Mouse (Mus musculus) heart, embryonic 12.5 days (tissue): ENCODE data around the gene Gm49342. TPM values are rescaled to one million over a fixed set of nuclear protein-coding genes. Genes with fewer than 3 reads are reported as not detected.
"Not testable (repeated sequence)": the region's sequence is repeated elsewhere in the genome, so short reads cannot be mapped to it uniquely, and the experiment has no call there.

ENCODE experiments used
- ATAC-seq: fragments of 200-750 bp; cut with Nextera tagmentation; 2 replicates; pipeline ENCODE4 v1.8.0; 2017; ENCODE audit warnings: moderate TSS enrichment, moderate library complexity; ENCODE audit not compliant: insufficient number of reproducible peaks, low FRiP score
- H3K27ac ChIP-seq: fragments of 300-500 bp; sonication (generic); 2 replicates; pipeline ENCODE4 v1.5.1; 2016; ENCODE audit warnings: mild to moderate bottlenecking, moderate library complexity; ENCODE audit not compliant: poor library complexity, severe bottlenecking
- H3K27me3 ChIP-seq: fragments of 300-500 bp; sonication (generic); replicated peaks from 2 replicates; pipeline ENCODE4 v1.6.1; 2016; ENCODE audit warnings: mild to moderate bottlenecking, moderate library complexity
- H3K36me3 ChIP-seq: fragments of 300-500 bp; sonication (generic); 2 replicates; pipeline ENCODE4 v1.6.1; 2016; ENCODE audit warnings: mild to moderate bottlenecking, moderate library complexity
- H3K4me1 ChIP-seq: fragments of 300-500 bp; sonication (generic); replicated peaks from 2 replicates; pipeline ENCODE4 v1.6.1; 2016; ENCODE audit warnings: mild to moderate bottlenecking
- H3K4me2 ChIP-seq: fragments of 300-500 bp; sonication (generic); 2 replicates; pipeline ENCODE4 v1.6.1; 2016; ENCODE audit warnings: mild to moderate bottlenecking, moderate library complexity
- H3K4me3 ChIP-seq: fragments of 300-500 bp; sonication (generic); 2 replicates; pipeline ENCODE4 v1.5.1; 2016; ENCODE audit warnings: mild to moderate bottlenecking
- H3K9ac ChIP-seq: fragments of 300-500 bp; sonication (generic); 2 replicates; pipeline ENCODE4 v1.6.1; 2016; ENCODE audit warnings: mild to moderate bottlenecking, moderate library complexity
- H3K9me3 ChIP-seq: fragments of 300-500 bp; sonication (generic); replicated peaks from 2 replicates; pipeline ENCODE4 v1.6.1; 2016; ENCODE audit warnings: mild to moderate bottlenecking, moderate library complexity
- WGBS: fragments of 180-500 bp; shearing (Covaris S2); methylation state at CpG from one replicate; pipeline ENCODE4 v1.1.7; 2016; 5-methylcytosine and 5-hydroxymethylcytosine counted together
- polyA plus RNA-seq: library from polyadenylated mRNA; unstranded; fragments of >200 nt; fragmentation: Nextera tagmentation; extraction: Ambion mirVana; gene quantifications from 2 replicates; pipeline ENCODE4 v1.2.1, GENCODE M21; 2016

Gm49342 gene
- polyA plus RNA-seq, 1 experiment from 2014 or later, result not detected

- Histone ChIP-seq H3K9ac (no peak overlapping the region), H3K4me3 (no peak overlapping the region), H3K9me3 (no peaks in the 10 kb centered on the region), H3K4me1 (no peaks in the 10 kb centered on the region), H3K27me3 (no peaks in the 10 kb centered on the region), H3K27ac (no peak overlapping the region), H3K36me3 (no peaks in the 10 kb centered on the region), H3K4me2 (no peak overlapping the region)
- no peak for ATAC-seq
- WGBS, result 77% methylated on average over 3 of the region's 3 CpGs
Observed at GRCm38 (mm10) chr14:50938119-50938908, 6.0 kb upstream of the Gm49342 start.

- no peak for ATAC-seq
- 0 out of 2 replicates have a peak, but pooled peaks cover 2% of the 10 kb centered on the region for H3K4me1 ChIP-seq
- WGBS, result 36% methylated on average over 2 of the region's 2 CpGs
- no peak overlapping the region for H3K4me2 ChIP-seq
- H3K27me3 ChIP-seq, result no peaks in the 10 kb centered on the region
- H3K27ac ChIP-seq, result no peak overlapping the region
- no peaks in the 10 kb centered on the region for H3K36me3 ChIP-seq
- no peak overlapping the region for H3K9ac ChIP-seq
- no peaks in the 10 kb centered on the region for H3K9me3 ChIP-seq
- H3K4me3 ChIP-seq, result no peak overlapping the region
Observed at GRCm38 (mm10) chr14:50938940-50939339, 5.4 kb upstream of the Gm49342 start.

- H3K4me1 ChIP-seq, H3K36me3 ChIP-seq, H3K9me3 ChIP-seq, H3K27me3 ChIP-seq: not testable (repeated sequence)
- peak; percentile 94 for ATAC-seq
- Histone ChIP-seq H3K9ac (peak overlapping the region; percentile 69), H3K27ac (peak overlapping the region; percentile 94), H3K4me2 (peak overlapping the region; percentile 81), H3K4me3 (peak overlapping the region; percentile 49)
- 1% methylated on average over 15 of the region's 15 CpGs for WGBS
Observed at GRCm38 (mm10) chr14:50944668-50945033, 334 bp downstream of the Gm49342 start.

- 12% methylated on average over 6 of the region's 6 CpGs for WGBS
- not testable (repeated sequence) for ATAC-seq
- peak overlapping the region; percentile 49 for H3K4me3 ChIP-seq
Observed at GRCm38 (mm10) chr14:50945081-50945480, 764 bp downstream of the Gm49342 start.

GRCm38 (mm10) chr14:50945526-50945925 is 1.2 kb downstream of the Gm49342 start:
- peak overlapping the region; percentile 49 for H3K4me3 ChIP-seq
- H3K27ac ChIP-seq, H3K9me3 ChIP-seq, H3K27me3 ChIP-seq, H3K4me1 ChIP-seq, ATAC-seq, H3K36me3 ChIP-seq: not testable (repeated sequence)
- 32% methylated on average over 3 of the region's 3 CpGs for WGBS
- peak overlapping the region; percentile 69 for H3K9ac ChIP-seq
- H3K4me2 ChIP-seq, result peak overlapping the region; percentile 81

More at GRCm38 (mm10) chr14:50945081-50945480, 764 bp downstream of the Gm49342 start:
- not testable (repeated sequence) for H3K4me1 ChIP-seq, H3K27me3 ChIP-seq, H3K36me3 ChIP-seq, H3K9me3 ChIP-seq
- Histone ChIP-seq H3K9ac (peak overlapping the region; percentile 69), H3K27ac (peak overlapping the region; percentile 94), H3K4me2 (peak overlapping the region; percentile 81)

- WGBS, result 80% methylated on average over 10 of the region's 10 CpGs
Observed at GRCm38 (mm10) chr14:50955487-50955886, 11.2 kb downstream of the Gm49342 start.

GRCm38 (mm10) chr14:50955942-50956508 is 11.7 kb downstream of the Gm49342 start, which contains the start of gene Pnp2:
Gene Pnp2, plus strand, starts transcription at chr14:50955992.
- 0 out of 2 replicates have a peak within 1 kb of the TSS, but pooled peaks have one; percentile 21 for H3K27ac ChIP-seq
- not testable (repeated sequence) for H3K36me3 ChIP-seq, H3K9me3 ChIP-seq, H3K4me1 ChIP-seq, H3K27me3 ChIP-seq
- H3K4me3 ChIP-seq, result peak within 1 kb of the TSS; percentile 33
- 5% methylated on average over 19 of the region's 19 CpGs for WGBS
- H3K4me2 ChIP-seq, result peak within 1 kb of the TSS; percentile 64
- peak; percentile 86 for ATAC-seq
- H3K9ac ChIP-seq, result peak within 1 kb of the TSS; percentile 39; the same call in 1 of the 2 replicates

More at GRCm38 (mm10) chr14:50955487-50955886, 11.2 kb downstream of the Gm49342 start:
- Histone ChIP-seq H3K27ac (no peak overlapping the region), H3K9ac (no peak overlapping the region), H3K27me3 (no peaks in the 10 kb centered on the region), H3K4me3 (no peak overlapping the region), H3K9me3 (no peaks in the 10 kb centered on the region), H3K4me1 (peaks cover 4% of the 10 kb centered on the region; the same call in 1 of the 2 replicates), H3K4me2 (peak overlapping the region; percentile 64; the same call in 1 of the 2 replicates), H3K36me3 (peaks cover 9% of the 10 kb centered on the region)
- no peak for ATAC-seq

GRCm38 (mm10) chr14:50956724-50957123 is 12.4 kb downstream of the Gm49342 start:
- not testable (repeated sequence) for H3K27ac ChIP-seq, H3K27me3 ChIP-seq, H3K4me3 ChIP-seq, ATAC-seq, H3K4me1 ChIP-seq, H3K9me3 ChIP-seq, H3K9ac ChIP-seq, H3K36me3 ChIP-seq
- 80% methylated on average over 6 of the region's 6 CpGs for WGBS
- H3K4me2 ChIP-seq, result peak overlapping the region; percentile 64

GRCm38 (mm10) chr14:50957146-50957545 is 12.8 kb downstream of the Gm49342 start:
- H3K27me3 ChIP-seq, ATAC-seq, H3K4me3 ChIP-seq, H3K36me3 ChIP-seq, H3K4me1 ChIP-seq, H3K27ac ChIP-seq, H3K9ac ChIP-seq, H3K4me2 ChIP-seq, H3K9me3 ChIP-seq: not testable (repeated sequence)
- WGBS, result 63% methylated on average over 3 of the region's 3 CpGs

GRCm38 (mm10) chr14:50958289-50958995 is 14.1 kb downstream of the Gm49342 start:
- H3K36me3 ChIP-seq, H3K4me2 ChIP-seq, H3K4me1 ChIP-seq, H3K9ac ChIP-seq, H3K27ac ChIP-seq, ATAC-seq, H3K27me3 ChIP-seq, H3K9me3 ChIP-seq, H3K4me3 ChIP-seq: not testable (repeated sequence)
- WGBS, result 85% methylated on average over 5 of the region's 5 CpGs
